Mouse (Mus musculus) kidney, postnatal 4 days (tissue): ENCODE results near the gene Tmem14c.
A peak's percentile ranks its signal among the peaks of the same experiment; 100 is the strongest.
"Not testable (repeated sequence)": the region's sequence is repeated elsewhere in the genome, so short reads cannot be mapped to it uniquely, and the experiment has no call there.

Experiments
- DNase-seq, 2 experiments: peaks; one replicate each; pipeline ENCODE4 v3.0.0; 2021; ENCODE audit warnings: mixed read lengths in 2 of 2

Gene Tmem14c

DNA sequence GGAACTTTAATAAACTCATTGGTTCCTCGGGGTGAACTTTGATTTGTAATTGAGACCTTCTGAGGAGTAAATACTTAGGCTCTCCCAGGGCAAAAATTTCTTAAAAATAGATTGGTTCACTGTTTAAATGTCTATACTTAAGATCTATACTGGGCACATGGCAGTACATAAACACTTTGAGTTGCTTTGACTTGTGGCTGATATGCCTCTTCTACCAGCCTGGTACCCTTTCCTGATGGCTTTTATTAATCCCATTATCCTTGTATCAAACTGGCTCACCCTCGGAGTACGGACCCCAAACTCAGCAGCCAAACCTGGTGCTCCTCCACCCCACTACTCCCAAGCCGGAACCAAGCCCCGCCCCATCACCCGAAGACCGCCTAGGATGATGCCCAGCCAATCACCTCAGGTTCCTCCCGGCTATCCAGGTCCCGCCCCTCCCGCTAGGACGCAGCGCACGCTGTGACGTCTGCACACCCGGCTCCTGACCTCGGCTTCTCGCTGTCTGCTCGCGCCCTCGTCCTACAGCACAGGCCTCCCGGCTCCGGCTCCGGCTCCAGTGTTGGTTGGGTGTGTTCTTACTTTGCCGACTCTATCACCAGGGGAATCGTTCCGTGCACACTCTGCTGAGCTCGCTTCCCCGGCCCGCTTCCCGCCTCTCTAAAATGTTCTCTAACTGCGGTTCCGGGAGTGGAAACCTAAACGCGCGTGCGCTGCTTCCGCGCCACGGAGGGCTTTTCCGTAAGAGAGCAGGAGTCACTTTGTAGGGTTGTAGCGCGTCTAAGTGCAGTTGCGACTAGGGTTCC lies at the start of gene Tmem14c:
Gene Tmem14c, plus strand, starts transcription at position 464 of the 806 bp plus-strand sequence.
- peak; percentile 97 to 98 for DNase-seq

DNA sequence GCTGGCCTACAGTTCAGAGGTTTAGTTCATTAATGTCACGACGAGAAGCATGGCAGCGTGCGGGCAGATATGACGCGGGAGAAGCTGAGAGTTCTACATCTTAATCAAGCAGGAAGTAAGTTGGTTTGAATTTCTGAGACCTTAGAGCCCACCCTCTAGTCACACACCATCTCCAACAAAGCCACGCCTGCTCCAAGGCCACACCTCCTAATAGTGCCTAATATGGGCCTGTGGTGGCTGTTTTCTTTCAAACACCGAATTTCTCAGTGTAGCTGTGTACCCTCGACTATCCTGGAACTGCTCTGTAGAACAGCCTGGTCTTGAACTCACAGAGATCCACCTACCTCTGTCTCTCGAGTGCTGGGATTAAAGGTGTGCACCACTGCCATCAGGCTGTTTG lies 48.5 kb upstream of the Tmem14c start:
- no peak for DNase-seq

DNA sequence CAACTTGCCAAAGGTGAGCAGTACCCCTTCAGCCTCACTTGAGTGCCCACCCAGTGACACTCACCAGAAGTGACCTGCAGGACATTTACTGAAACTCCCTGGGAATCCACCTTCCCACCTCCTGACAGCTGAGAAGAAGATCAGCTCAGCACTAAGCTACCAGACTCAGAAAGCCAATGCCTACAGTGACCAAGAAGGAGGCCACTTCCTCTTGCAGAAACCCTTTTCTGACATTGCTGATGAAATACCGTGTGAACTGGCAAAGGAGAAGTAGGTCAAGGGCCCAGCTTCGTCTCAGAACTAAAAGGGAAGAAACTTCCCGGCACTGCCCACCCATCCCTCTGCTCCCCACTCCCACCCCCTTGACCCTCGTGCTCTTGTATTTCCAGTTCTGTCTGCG lies 47.5 kb upstream of the Tmem14c start:
- DNase-seq: no peak

DNA sequence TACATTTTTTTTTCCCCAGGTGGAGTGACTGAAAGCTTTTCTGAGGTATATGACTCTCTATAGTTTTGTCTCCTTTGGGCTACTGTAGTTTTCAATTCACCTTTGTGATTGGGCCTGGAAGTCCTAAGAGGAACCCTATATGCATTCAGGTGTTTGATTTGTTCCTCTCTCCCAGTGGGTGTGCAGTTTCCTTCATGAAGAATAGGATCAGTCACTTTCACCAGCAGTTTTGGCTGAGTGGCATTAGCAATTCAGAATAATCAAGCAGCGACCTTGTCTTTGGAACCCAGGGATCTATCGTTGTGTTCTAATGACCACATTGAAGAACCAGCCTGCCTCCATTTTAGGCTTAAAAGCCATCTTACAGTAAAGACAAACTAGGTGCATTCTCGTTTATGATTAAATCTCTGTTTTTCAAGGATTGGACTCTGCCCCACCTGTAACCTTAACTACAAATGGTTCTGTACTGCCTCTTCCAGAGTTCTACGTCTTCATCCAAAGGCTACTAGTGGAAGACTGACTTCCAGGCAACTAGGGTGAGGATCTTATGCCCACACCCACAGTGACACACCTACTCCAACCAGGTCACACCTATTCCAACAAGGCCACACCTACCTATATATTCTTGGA lies 46.2 kb upstream of the Tmem14c start:
- no peak for DNase-seq

DNA sequence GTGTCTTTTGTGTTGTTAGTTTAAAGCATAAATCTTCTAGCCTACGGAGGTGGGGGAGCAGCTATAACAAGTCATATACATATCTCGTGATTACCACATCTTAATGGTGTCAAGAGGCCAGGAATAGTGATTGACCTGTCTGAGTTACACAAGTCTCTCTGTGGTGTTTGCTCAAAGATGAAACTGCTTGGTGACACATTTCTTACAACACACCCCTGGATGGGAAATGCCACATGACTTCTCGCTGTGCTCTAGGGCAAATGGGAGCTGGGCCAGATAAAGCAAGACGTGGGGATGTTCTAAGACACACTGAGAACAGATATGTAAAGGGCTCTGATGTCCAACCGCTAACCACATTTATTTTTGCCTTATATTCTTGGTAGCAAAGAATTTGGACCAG lies 44.8 kb upstream of the Tmem14c start:
- no peak for DNase-seq

DNA sequence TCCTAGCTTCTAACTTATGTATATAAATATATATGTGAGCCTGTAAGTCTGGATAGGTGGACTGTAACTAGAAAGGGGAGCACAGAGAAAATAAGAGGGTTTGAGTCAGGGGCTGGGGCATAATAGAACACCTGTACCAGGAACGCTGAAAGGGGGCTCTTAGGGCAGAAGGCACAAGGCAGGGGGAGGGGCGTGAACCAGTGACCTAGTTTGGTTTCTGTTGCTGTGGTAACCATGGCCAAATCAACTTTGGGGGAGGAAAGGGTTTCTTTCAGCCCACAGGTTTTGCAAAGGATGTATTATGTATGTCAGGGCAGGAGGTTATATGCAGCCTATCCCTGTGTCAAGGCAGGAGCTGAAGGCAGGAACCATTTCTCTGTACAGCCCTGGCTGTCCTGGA lies 44.3 kb upstream of the Tmem14c start:
- no peak for DNase-seq

DNA sequence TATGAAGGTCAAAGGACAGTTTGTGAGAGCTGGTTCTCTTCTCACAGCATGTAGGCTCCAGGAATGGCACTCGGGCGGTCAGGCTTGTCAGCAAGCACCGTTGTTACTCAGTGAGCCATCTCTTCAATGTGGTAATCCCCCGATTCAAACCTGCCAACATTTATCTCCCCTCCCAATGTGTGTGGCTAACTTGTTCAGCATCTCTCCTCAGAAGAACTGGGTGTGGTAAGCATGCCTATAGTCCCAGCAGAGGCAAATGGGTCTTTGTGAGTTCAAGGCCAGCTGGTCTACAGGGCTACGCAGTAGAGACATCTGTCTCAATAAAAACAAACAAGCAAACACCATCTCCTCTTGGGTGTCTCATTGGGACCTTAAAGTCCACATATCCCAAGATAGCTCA lies 43.1 kb upstream of the Tmem14c start:
- DNase-seq: no peak

DNA sequence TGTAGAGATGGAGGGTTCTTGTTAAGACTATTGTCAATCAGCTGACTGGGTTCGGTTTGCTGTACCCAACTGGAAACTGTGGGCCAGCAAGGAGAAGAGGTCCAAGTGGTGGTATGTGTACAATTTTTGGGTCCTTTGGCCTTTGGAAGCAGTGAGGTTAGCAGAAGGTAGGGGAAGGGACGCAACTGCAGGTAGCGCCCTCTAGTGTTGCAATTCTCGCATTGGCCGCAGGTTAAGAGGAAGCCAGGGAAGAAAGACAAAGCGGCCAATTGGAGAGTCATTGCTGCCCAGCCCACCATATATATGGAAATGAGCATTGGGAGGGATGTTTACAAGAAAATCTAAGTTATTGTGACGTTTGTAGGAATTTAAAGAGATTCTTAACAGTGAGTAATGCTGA lies 38.5 kb upstream of the Tmem14c start:
- DNase-seq: peak; percentile 69 to 77

DNA sequence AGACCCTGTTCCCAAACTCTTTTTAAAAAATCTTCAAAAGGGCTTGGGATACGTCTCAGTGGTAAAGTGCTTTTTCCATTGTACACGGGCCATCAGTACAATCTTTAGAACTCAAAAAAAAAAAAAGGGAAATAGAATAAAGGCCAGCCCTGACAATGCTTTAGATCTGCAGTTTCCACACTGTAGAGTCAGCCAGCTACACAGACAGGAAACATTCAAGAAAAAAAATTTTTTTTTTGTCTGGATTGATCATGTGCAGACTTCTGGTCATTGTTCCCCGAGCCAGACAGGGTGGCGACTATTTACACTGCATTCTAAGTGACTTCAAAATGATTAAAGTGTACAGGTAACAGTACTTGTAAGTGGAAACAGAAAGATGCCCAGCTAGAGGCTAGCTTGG lies 37.4 kb upstream of the Tmem14c start:
- DNase-seq: no peak

DNA sequence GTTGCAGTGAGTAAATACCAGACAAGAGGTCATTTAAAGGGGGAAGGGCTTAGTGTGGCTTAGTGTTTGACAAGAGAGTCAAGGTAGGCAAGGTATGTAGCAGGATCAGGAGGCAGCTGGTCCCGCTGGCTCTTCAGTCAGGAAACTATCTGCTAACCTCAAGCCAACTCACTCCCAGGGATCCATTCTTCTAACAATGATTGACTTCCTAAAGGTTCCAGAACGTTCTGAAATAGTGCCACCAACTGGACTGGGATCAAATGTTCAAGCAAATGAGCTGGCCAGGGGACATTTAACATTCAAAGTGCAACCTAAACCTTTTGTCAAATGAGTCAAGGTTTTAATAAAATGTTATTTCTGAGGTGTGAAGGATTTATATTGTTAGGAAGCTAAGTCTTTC lies 36.8 kb upstream of the Tmem14c start:
- DNase-seq: peak in 1 of 2 experiments; percentile 26

DNA sequence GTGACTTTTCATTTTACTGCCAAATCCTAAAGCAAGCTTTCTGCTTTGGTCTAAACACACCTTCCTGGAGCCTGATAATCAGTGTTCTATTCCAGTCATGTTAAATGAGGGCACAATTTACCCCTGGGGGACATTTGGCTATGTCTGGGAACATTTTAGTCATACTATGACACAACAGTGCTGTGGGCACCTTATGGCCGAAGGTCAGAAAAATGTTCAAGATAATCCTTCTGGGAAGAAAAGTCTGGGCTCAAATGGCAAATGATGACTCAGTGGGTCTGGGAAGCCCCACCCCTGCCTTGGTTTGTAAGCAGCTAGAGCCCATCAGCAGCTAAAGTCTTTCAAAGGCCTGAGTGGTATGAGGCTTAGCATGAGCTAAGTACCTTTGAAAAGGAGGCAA lies 33.3 kb upstream of the Tmem14c start:
- no peak for DNase-seq

DNA sequence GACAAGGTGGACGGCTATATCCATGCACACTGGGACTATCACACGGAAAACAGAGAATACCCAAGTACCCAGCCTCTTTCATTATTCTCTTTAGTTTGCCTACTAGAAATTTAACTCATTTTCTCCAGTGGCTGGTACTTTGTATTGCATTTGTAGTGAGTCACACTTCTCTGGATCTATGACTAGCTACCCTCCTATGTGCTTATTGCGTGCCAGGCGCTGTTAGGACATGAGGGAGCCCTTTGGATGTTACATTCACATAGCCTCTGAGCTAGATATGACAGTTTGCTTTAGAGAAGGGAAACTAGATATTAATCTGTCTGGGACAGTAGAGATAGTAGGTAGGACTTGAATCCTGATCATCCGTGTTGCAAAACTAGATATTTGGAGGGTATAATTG lies 30.0 kb upstream of the Tmem14c start:
- no peak for DNase-seq

DNA sequence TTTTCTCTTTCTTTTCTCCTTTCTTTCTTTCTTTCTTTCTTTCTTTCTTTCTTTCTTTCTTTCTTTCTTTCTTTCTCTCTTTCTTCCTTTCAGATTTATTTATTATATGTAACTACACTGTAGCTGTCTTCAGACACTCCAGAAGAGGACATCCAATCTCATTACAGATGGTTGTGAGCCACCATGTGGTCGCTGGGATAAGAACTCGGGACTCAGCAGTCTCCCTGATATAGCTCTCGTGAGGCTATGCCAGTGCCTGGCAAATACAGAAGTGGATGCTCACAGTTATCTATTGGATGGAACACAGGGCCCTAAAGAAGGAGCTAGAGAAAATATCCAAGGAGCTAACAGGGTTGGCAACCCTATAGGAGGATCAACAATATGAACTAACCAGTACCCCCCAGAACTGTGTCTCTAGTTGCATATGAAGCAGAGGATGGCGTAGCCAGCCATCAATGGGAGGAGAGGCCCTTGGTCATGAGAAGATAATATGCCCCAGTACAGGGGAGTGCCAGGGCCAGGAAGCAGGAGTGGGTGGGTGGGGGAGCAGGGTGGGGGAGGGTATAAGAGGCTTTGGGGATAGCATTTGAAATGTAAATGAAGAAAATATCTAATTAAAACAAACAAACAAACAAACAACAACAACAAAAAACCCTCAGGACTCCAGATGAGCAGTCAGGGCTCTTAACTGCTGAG lies 28.3 kb upstream of the Tmem14c start:
- not testable (repeated sequence) for DNase-seq

DNA sequence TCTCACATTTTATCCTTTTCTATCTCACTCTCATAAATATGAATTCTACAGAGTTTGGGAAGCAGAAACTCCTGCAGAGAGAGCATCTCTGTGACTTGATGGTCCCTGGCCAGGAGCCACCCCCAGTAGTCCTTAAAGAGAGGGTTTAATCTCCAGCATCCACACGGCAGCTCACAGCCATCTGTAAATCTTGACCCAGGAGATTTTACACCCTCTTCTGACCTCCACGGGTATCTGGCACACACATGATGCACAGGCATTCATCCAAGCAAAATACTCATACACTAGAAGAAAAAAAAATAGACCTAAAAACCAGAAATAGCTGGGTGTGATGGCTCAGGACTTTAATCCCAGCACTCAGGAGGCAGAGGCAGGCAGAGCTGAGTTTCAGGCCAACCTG lies 27.7 kb upstream of the Tmem14c start:
- no peak for DNase-seq

DNA sequence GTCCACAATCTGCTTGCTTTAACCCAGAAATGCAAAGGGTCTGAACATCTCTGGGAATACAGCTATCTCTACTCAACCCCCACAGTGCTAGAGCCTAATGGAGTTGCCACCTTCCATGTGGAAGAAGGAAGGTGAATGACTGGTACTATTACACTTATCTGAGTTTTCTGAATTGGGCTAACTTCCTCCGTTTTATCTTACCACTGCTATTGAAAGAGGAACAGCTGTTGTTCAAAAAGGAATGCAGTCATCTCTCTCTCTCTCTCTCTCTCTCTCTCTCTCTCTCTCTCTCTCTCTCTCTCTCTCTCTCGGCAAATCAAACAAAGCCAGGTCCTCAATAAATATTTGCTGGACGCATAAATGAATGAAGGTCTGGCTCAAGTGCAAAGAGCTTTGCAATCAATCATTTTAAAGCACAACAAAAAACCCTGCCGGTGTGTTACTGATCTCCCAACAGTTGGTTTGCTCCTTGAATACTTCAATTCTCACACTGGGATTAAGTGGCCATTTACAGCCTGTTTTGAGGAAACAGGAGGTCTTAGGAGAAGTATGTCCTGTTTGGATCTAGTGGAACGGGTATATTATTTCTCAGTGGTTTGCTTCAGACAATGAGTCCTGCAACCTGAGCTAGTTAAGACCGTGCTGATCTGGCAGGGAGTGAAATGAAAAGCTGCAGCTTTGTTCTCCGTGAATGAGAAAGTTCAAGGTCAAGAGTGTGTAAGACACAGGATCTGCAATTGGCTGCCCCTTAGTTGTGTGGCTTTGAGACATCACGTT lies 21.4 kb upstream of the Tmem14c start:
- no peak for DNase-seq

DNA sequence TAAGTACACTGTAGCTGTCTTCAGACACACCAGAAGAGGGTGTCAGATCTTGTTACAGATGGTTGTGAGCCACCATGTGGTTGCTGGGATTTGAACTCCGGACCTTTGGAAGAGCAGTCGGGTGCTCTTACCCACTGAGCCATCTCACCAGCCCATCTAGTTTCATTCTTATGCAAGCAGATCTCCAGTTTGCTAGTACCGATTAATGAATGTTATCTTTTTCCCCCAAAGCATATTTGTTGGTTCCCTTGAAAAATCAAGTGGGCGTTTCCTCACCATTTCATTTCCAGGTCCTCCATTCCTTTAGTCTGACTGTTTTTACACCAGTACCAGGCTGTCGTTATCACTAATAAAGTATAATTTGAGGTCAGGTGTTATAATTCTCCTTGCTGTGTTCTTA lies 17.6 kb upstream of the Tmem14c start:
- DNase-seq: not testable (repeated sequence)

DNA sequence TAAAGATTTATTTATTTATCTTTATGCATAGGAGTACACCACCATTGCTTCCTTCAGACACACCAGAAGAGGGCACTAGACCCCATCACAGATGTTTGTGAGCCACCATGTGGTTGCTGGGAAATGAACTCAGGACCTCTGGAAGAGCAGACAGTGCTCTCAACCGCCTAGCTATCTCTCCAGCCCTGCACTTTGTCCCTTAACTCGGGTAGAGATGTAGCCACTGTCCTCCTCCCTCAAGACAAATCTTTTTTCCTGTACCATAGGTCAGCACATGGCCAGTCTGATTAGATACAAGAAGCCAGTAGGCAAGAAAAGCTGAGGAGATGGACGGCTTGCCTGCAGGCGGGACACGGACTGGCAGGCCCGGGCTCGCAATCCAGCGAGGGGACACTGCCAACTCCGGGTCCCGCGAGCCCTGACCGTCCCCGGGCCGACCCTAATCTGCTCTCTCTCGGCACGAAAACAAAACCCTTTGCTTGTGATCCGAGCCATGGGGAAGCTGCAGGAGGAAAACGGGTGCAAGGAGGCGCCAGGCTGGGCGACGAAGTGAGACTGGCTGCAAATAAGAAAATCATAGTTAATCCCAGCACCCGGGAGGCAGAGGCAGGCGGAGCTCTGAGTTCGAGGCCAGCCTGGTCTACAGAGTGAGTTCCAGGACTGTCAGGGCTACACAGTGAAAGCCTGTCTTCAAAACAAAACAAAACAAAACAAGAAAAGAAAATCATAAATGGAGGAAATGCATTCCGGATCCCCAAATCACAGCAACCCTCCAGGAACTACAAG lies 15.8 kb upstream of the Tmem14c start:
- peak; percentile 62 to 76 for DNase-seq

DNA sequence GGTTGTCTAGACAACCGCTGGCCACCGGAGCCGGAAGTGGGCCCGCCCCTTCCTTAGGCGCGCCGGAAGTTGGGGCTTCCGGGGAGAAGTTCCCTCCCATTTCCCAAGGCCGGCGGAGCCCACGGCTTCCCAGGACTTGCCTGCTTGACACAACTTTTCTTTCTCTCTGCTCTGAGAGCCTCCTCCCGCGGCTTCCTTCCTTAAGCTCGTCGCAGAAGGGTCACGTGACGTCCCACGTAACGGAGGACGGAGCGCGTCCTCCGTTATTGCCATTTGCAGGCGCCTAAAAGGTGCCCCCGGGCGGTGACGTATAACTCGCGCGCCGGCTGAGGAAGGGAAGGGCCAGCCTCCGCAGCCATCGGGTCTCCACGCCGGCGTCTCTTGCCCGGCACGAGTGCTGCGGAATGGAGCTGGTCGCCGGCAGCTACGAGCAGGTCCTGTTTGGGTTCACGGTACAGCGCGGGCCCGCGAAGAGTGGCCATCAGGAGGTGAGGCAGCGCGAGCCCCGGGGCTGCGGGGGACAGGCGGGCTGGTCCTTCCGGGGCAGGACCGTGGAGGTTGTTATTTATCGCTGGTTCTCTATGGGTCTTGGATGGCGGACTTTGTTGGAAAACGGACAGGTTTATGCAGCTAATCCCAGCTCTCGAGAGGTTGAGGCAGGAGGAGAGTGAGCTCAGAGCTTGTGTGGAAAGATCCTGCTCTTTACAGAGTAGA lies 15.0 kb upstream of the Tmem14c start, which contains the start of gene Pak1ip1:
Gene Pak1ip1, plus strand, starts transcription at position 98 of the 714 bp plus-strand sequence.
- peak; percentile 93 to 95 for DNase-seq

DNA sequence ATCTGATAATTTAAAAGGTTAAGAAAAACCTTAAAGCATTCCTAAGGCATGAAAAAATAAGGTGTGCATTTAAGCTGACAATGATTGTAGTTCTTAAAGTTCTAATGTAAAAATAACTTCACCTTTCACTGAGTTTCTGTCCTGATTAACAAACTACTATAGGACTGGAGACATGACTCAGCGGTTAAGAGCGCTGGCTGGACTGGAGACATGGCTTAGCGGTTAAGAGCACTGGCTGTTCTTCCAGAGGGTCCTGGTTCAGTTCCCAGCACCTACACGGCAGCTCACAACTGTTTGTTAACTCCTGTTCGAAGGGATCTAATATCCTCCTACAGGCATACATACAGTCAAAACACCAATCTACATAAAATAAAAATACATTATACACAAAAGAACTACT lies 14.1 kb upstream of the Tmem14c start:
- DNase-seq: no peak

DNA sequence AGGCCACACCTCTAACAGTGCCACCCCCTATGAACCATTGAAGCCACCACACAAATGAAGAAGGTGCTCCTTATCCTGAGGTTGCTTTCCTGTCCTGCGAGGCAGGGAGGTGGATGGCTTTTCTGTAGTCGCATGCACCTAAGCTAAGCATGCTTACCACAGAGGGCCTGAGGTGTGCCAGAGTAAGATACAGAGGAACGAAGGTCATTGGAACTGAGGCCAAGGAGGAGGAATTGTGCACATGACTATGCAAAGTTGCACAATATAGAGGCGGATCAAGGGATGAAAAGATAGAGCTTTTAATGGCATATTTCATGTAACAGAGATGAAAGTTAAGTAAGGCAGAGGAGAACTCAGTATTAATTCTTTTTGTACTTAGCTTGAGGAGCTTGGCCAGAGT lies 9.8 kb upstream of the Tmem14c start:
- DNase-seq: no peak

DNA sequence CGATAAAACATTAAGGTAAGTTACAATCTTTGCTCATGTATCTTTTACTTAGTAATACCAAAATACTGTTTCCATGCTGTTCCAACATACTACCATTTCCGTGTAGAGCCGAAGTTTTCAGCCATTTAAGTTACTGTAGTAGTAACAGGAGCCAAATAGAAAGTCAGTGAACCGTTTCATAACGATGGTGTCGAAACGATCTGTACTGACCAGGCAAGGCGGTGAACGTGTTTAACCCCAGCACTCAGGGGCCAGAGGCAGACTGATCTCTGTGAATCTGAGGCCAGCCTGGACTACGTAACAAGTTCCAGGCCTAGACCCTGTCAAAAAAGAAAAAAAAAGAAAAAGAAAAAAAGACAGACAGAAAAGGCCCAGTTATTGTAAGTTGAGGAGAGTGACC lies 7.8 kb upstream of the Tmem14c start:
- DNase-seq: no peak

DNA sequence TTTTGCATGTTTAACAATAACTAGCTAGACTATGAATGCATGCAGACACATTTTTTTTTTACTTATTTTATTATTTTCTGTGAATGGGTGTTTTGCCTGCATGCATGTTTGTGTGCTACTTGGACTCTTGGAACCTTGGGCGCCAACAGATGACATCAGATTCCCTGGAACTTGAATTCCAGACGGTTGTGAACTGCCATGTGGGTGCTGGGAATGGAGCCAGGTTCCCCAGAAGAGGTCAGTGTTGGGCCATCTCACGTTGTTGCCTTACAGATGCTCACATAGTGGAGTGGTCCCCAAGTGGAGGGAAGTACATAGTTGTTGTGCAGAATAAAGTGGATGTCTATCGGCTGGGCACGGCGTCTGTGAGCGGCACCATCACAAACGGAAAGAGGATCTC lies 7.1 kb upstream of the Tmem14c start:
- peak in 1 of 2 experiments; percentile 18 for DNase-seq
